Mouse (Mus musculus) liver (tissue): ENCODE measurements around the gene Rbm7.
"Not testable (repeated sequence)": the region's sequence is repeated elsewhere in the genome, so short reads cannot be mapped to it uniquely, and the experiment has no call there.

Source experiments
- DNase-seq: peaks from one replicate; pipeline ENCODE4 v3.0.0-alpha.2; 2020; ENCODE audit warnings: mixed read lengths

Rbm7 gene

GRCm38 (mm10) chr9:48494817-48495547 is at the start of gene Rbm7, which contains the start of gene Gm5617:
TSS of gene Rbm7 (minus strand) at chr9:48495299.
TSS of gene Gm5617 (plus strand) at chr9:48495442.
- peak; percentile 94 for DNase-seq

- peak; percentile 5 for DNase-seq
Observed at GRCm38 (mm10) chr9:48538688-48539087, 43.6 kb upstream of the Rbm7 start.

- no peak for DNase-seq
Observed at GRCm38 (mm10) chr9:48538044-48538645, 43.0 kb upstream of the Rbm7 start.

- DNase-seq = not testable (repeated sequence)
Observed at GRCm38 (mm10) chr9:48537616-48538015, 42.5 kb upstream of the Rbm7 start.

- DNase-seq = no peak
Observed at GRCm38 (mm10) chr9:48536414-48536813, 41.3 kb upstream of the Rbm7 start.

GRCm38 (mm10) chr9:48532730-48533129 is 37.6 kb upstream of the Rbm7 start:
- DNase-seq = no peak

GRCm38 (mm10) chr9:48532203-48532602 is 37.1 kb upstream of the Rbm7 start:
- no peak for DNase-seq

- DNase-seq = no peak
Observed at GRCm38 (mm10) chr9:48531294-48531693, 36.2 kb upstream of the Rbm7 start.

GRCm38 (mm10) chr9:48526520-48526919 is 31.4 kb upstream of the Rbm7 start:
- no peak for DNase-seq

GRCm38 (mm10) chr9:48525566-48525965 is 30.5 kb upstream of the Rbm7 start:
- DNase-seq = no peak

- DNase-seq = not testable (repeated sequence)
Observed at GRCm38 (mm10) chr9:48520405-48520804, 25.3 kb upstream of the Rbm7 start.

- no peak for DNase-seq
Observed at GRCm38 (mm10) chr9:48517372-48518130, 22.5 kb upstream of the Rbm7 start.

GRCm38 (mm10) chr9:48516615-48517371 is 21.7 kb upstream of the Rbm7 start:
- DNase-seq = no peak

- DNase-seq = no peak
Observed at GRCm38 (mm10) chr9:48515332-48515731, 20.2 kb upstream of the Rbm7 start.

GRCm38 (mm10) chr9:48510134-48510533 is 15.0 kb upstream of the Rbm7 start:
- no peak for DNase-seq

- no peak for DNase-seq
Observed at GRCm38 (mm10) chr9:48504741-48505365, 9.8 kb upstream of the Rbm7 start.

GRCm38 (mm10) chr9:48503001-48503400 is 7.9 kb upstream of the Rbm7 start:
- no peak for DNase-seq

GRCm38 (mm10) chr9:48501192-48501591 is 6.1 kb upstream of the Rbm7 start:
- no peak for DNase-seq

- peak; percentile 53 for DNase-seq
Observed at GRCm38 (mm10) chr9:48495548-48495932, 441 bp upstream of the Rbm7 start.

- DNase-seq = no peak
Observed at GRCm38 (mm10) chr9:48481214-48482134, 13.6 kb downstream of the Rbm7 start.
